Mouse (Mus musculus) kidney, embryonic 14.5 days (tissue): ENCODE measurements at regions not wholly inside any gene's neighbourhood (a gene's known extent, or its start where the extent isn't known, plus 50 kb on each side); places are given as distances from the start of the nearest gene placed in this dataset.

Experiments used
- ATAC-seq: fragments of 200-750 bp; cut with Nextera tagmentation; 2 replicates; pipeline ENCODE4 v1.8.0; 2017; ENCODE audit warnings: moderate number of reproducible peaks, mild to moderate bottlenecking, moderate TSS enrichment, moderate library complexity; ENCODE audit not compliant: low FRiP score, low TSS enrichment
- H3K27ac ChIP-seq: fragments of 300-500 bp; sonication (generic); 2 replicates; pipeline ENCODE4 v1.5.1; 2014; ENCODE audit warnings: low read depth, mild to moderate bottlenecking, low read length, moderate library complexity, mixed read lengths
- H3K27me3 ChIP-seq: fragments of 300-500 bp; sonication (generic); 2 replicates; pipeline ENCODE4 v1.6.1; 2014; ENCODE audit warnings: mild to moderate bottlenecking, low read length; ENCODE audit not compliant: control insufficient read depth, insufficient read depth
- H3K36me3 ChIP-seq: fragments of 300-500 bp; sonication (generic); 2 replicates; pipeline ENCODE4 v1.6.1; 2014; ENCODE audit warnings: low read length, mixed read lengths; ENCODE audit not compliant: control insufficient read depth, insufficient read depth
- H3K4me1 ChIP-seq: fragments of 300-500 bp; sonication (generic); 2 replicates; pipeline ENCODE4 v1.6.1; 2014; ENCODE audit warnings: low read length, mixed read lengths; ENCODE audit not compliant: control insufficient read depth, insufficient read depth
- H3K4me2 ChIP-seq: fragments of 300-500 bp; sonication (generic); replicated peaks from 2 replicates; pipeline ENCODE4 v1.6.1; 2014; ENCODE audit warnings: low read depth, mild to moderate bottlenecking, low read length
- H3K4me3 ChIP-seq: fragments of 300-500 bp; sonication (generic); 2 replicates; pipeline ENCODE4 v1.5.1; 2014; ENCODE audit warnings: mild to moderate bottlenecking, low read length
- H3K9ac ChIP-seq: fragments of 300-500 bp; sonication (generic); 2 replicates; pipeline ENCODE4 v1.6.1; 2014; ENCODE audit warnings: low read depth, mild to moderate bottlenecking, low read length, moderate library complexity
- H3K9me3 ChIP-seq: fragments of 300-500 bp; sonication (generic); 2 replicates; pipeline ENCODE4 v1.6.1; 2016; ENCODE audit warnings: low read length; ENCODE audit not compliant: control insufficient read depth
- WGBS: fragments of 180-500 bp; shearing (Covaris S2); extraction: QIAGEN DNeasy Blood & Tissue Kit; methylation state at CpG from one replicate; pipeline ENCODE4 v1.1.7; 2014; 5-methylcytosine and 5-hydroxymethylcytosine counted together

- ATAC-seq, result no peak
- no peak overlapping the region for H3K9ac ChIP-seq
- WGBS, result 95% methylated on average over 2 of the region's 2 CpGs
- no peak overlapping the region for H3K4me3 ChIP-seq
- no peaks in the 10 kb centered on the region for H3K4me1 ChIP-seq
- no peak overlapping the region for H3K27ac ChIP-seq
- H3K9me3 ChIP-seq, result no peaks in the 10 kb centered on the region
- H3K27me3 ChIP-seq, result no peaks in the 10 kb centered on the region
- no peaks in the 10 kb centered on the region for H3K36me3 ChIP-seq
- no peak overlapping the region for H3K4me2 ChIP-seq
Observed at GRCm38 (mm10) chr3:147228663-147229062, 376.5 kb downstream of the Ttll7 start.

- H3K4me1 ChIP-seq, result no peaks in the 10 kb centered on the region
- H3K4me3 ChIP-seq, result no peak overlapping the region
- 90% methylated on average over 7 of the region's 7 CpGs for WGBS
- H3K9me3 ChIP-seq, result no peaks in the 10 kb centered on the region
- H3K36me3 ChIP-seq, result no peaks in the 10 kb centered on the region
- no peak for ATAC-seq
- no peak overlapping the region for H3K27ac ChIP-seq
- no peak overlapping the region for H3K4me2 ChIP-seq
- no peaks in the 10 kb centered on the region for H3K27me3 ChIP-seq
- no peak overlapping the region for H3K9ac ChIP-seq
Observed at GRCm38 (mm10) chr3:147230594-147230993, 378.4 kb downstream of the Ttll7 start.

- no peak for ATAC-seq
- Histone ChIP-seq H3K4me2 (no peak overlapping the region), H3K9me3 (no peaks in the 10 kb centered on the region), H3K4me1 (no peaks in the 10 kb centered on the region), H3K9ac (no peak overlapping the region), H3K4me3 (no peak overlapping the region), H3K36me3 (no peaks in the 10 kb centered on the region), H3K27me3 (no peaks in the 10 kb centered on the region), H3K27ac (no peak overlapping the region)
- WGBS, result 89% methylated on average over 1 of the region's 1 CpGs
Observed at GRCm38 (mm10) chr3:147238398-147238797, 386.2 kb downstream of the Ttll7 start.

- no peaks in the 10 kb centered on the region for H3K27me3 ChIP-seq
- H3K4me3 ChIP-seq, result no peak overlapping the region
Observed at GRCm38 (mm10) chr3:147240651-147241050, 388.5 kb downstream of the Ttll7 start.

GRCm38 (mm10) chr3:147244911-147245430, 392.8 kb downstream of the Ttll7 start:
- 0 out of 2 replicates have a peak, but pooled peaks have one; percentile 28 for ATAC-seq
- Histone ChIP-seq H3K27me3 (no peaks in the 10 kb centered on the region), H3K9ac (no peak overlapping the region), H3K9me3 (no peaks in the 10 kb centered on the region), H3K27ac (no peak overlapping the region), H3K4me2 (no peak overlapping the region), H3K4me3 (no peak overlapping the region), H3K4me1 (no peaks in the 10 kb centered on the region), H3K36me3 (no peaks in the 10 kb centered on the region)
- 46% methylated on average over 5 of the region's 5 CpGs for WGBS

More at GRCm38 (mm10) chr3:147240651-147241050, 388.5 kb downstream of the Ttll7 start:
- Histone ChIP-seq H3K4me1 (no peaks in the 10 kb centered on the region), H3K27ac (no peak overlapping the region), H3K9me3 (no peaks in the 10 kb centered on the region), H3K9ac (no peak overlapping the region), H3K36me3 (no peaks in the 10 kb centered on the region), H3K4me2 (no peak overlapping the region)
- WGBS, result 69% methylated on average over 4 of the region's 4 CpGs
- ATAC-seq, result no peak

DNA sequence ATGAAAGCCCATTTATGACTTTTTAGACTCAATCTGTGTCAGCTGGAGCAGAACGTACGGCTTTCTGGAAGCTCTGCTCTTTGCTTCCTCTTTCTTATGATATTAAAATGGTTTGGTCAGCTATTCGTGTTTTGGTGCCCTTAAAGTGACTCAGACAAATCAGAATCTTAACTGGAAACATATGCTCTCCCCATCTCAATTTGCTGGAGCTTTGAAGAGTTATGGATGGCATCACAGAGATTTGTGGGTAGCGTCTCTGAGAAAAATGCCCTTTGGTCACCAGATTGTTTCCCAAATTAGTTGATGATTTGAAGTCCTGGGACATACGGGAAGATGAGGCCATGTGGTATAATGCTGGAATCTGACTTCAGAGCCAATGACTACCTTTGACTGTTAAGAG, 394.0 kb downstream of the Ttll7 start:
- H3K9me3 ChIP-seq, result no peaks in the 10 kb centered on the region
- no peaks in the 10 kb centered on the region for H3K4me1 ChIP-seq
- WGBS, result 73% methylated on average over 5 of the region's 5 CpGs
- no peak for ATAC-seq
- no peak overlapping the region for H3K4me3 ChIP-seq
- H3K9ac ChIP-seq, result no peak overlapping the region
- no peaks in the 10 kb centered on the region for H3K36me3 ChIP-seq
- no peak overlapping the region for H3K27ac ChIP-seq
- no peak overlapping the region for H3K4me2 ChIP-seq
- H3K27me3 ChIP-seq, result no peaks in the 10 kb centered on the region

DNA sequence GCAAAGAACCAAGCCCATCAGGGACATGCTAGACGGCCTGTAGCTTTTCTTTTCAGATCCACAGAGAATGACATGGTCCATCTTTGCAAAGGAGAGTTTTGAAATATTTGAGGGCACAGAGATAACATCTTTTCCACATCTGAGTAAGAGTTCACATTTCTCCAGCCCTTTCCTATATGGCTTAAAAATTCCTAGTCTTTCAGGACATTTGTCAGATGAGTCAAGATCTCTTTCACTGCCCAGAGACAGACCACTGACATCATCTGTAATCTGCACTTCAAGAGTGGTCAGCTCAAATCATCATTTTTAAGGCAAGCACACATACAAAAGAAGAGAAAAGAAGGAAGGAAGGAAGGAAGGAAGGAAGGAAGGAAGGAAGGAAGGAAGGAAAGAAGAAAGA, 397.3 kb downstream of the Ttll7 start:
- ATAC-seq, result no peak
- Histone ChIP-seq H3K4me1 (no peaks in the 10 kb centered on the region), H3K27me3 (no peaks in the 10 kb centered on the region), H3K9ac (no peak overlapping the region), H3K4me2 (no peak overlapping the region), H3K9me3 (no peaks in the 10 kb centered on the region), H3K36me3 (no peaks in the 10 kb centered on the region), H3K27ac (no peak overlapping the region), H3K4me3 (no peak overlapping the region)
- WGBS, result 92% methylated on average over 1 of the region's 1 CpGs

- Histone ChIP-seq H3K9me3 (no peaks in the 10 kb centered on the region), H3K4me1 (no peaks in the 10 kb centered on the region), H3K9ac (no peak overlapping the region), H3K27ac (no peak overlapping the region), H3K27me3 (no peaks in the 10 kb centered on the region), H3K36me3 (no peaks in the 10 kb centered on the region), H3K4me2 (no peak overlapping the region), H3K4me3 (no peak overlapping the region)
- ATAC-seq, result no peak
- 82% methylated on average over 2 of the region's 2 CpGs for WGBS
Observed at GRCm38 (mm10) chr3:147249906-147250305, 397.7 kb downstream of the Ttll7 start.

DNA sequence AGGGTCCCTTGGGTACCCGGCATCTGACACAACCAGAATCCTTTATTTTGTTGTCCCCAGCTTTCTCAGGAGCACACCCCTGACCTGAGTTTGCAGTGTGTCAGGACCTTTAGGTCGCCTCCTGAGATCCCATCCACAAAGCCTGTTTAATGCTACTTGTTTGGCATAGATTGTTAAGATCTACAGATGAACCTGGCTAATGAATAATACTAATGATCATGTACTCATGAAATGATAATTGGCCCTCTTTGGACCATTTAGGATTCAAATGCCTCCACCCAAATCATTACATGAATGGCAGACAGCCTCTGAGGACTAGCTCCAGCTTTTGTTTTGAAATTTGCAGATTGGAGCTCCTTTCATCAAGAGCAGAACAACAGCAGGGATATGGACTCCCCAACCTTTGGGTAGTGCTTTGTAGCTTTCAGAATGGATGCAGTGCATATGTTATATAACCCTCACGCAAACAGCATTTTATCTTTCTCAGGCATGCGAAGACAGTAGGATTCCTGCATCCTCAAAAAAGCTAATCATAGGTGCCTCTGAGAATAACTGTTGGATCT, 400.1 kb downstream of the Ttll7 start:
- WGBS, result 71% methylated on average over 4 of the region's 4 CpGs
- H3K9ac ChIP-seq, result no peak overlapping the region
- no peaks in the 10 kb centered on the region for H3K4me1 ChIP-seq
- no peak overlapping the region for H3K4me3 ChIP-seq
- no peak overlapping the region for H3K27ac ChIP-seq
- no peak for ATAC-seq
- H3K4me2 ChIP-seq, result no peak overlapping the region
- H3K27me3 ChIP-seq, result no peaks in the 10 kb centered on the region
- H3K9me3 ChIP-seq, result no peaks in the 10 kb centered on the region
- H3K36me3 ChIP-seq, result no peaks in the 10 kb centered on the region
